Mouse (Mus musculus) liver, adult 2 months (tissue): ENCODE data around the gene Cmip.

ENCODE experiments used
- CTCF ChIP-seq: fragments of 200-500 bp; IDR thresholded peaks from 2 replicates; pipeline ENCODE4 v1.5.1; 2011; ENCODE audit warnings: low read depth, low read length, control low read depth
- POLR2A ChIP-seq: fragments of 200-500 bp; IDR thresholded peaks from 2 replicates; pipeline ENCODE4 v1.6.1; 2011; ENCODE audit warnings: low read length, control low read depth; ENCODE audit not compliant: insufficient read depth; ENCODE audit errors: extremely low read depth

GRCm38 (mm10) chr8:117212100-117212499 lies 44.8 kb upstream of the Cmip start:
- TF ChIP-seq POLR2A (no peak), CTCF (no peak)
